Mouse (Mus musculus): ENCODE measurements around the gene Prpf4. TPM values are rescaled to one million over a fixed set of nuclear protein-coding genes. Genes with fewer than 3 reads are reported as not detected.

The Prpf4 gene
- polyA plus RNA-seq, 1 experiment from 2014 or later: 31.9 TPM

DNA sequence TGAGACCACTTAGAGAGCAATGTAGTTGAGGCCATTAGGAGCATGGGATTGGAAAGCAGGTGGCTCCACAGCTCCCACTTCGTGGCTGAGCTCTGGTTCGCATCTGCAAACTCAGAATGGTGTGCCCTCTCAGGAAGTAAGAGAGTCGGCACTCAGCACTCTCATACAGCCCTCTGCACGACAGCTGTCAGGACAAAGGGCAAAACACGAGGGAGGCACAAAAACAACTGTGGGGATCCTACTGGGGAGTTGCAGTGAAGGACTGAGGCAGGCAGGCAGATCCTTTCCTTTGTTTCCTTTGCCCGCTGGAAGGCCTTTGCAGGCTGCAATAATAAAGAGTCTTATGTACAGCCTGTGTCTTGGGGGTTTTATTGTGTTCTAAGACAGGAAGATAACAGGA lies 15.1 kb upstream of the Prpf4 start:
- peak; percentile 11 for DNase-seq (ENCODE audit: low spot score)
- Histone ChIP-seq H3K27ac (replicated peaks; ENCODE audit: low read depth, low read length) (no peak overlapping the region), H3K9me3 (replicated peaks; ENCODE audit: control insufficient read depth, low read length) (no peaks in the 10 kb centered on the region), H3K36me3 (replicated peaks; ENCODE audit: control insufficient read depth, insufficient read depth, low read depth, low read length) (peaks cover 4% of the 10 kb centered on the region), H3K9ac (replicated peaks; ENCODE audit: low read length) (no peak overlapping the region), H3K27me3 (ENCODE audit: control insufficient read depth, insufficient read depth, low read length) (no peaks in the 10 kb centered on the region), H3K4me3 (ENCODE audit: low read depth, low read length) (no peak overlapping the region), H3K4me1 (ENCODE audit: control insufficient read depth, insufficient read depth, low read length) (no peaks in the 10 kb centered on the region), H3K4me2 (ENCODE audit: low read depth, low read length) (no peak overlapping the region)
- ATAC-seq (replicated peaks; ENCODE audit: insufficient number of reproducible peaks, low FRiP score, low TSS enrichment, low read depth): no peak
- WGBS: 67% methylated on average over 6 of the region's 6 CpGs

DNA sequence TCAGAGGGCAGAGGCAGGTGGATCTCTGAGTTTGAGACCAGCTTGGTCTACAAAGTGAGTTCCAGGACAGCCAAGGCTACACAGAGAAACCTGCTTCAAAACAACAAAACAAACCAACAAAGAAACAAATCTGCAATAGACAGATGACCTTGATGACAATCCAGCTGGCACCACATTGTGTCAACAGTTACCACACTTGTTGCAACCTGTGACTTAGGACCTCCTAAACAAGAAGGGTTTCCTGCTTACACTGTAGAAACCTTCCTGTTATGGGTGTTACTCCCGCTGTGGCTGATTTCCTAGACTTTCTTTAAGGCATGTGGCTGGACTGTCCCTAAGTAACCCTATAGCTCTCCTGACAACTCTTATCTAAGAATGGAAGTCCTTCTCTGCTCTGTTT lies 12.8 kb upstream of the Prpf4 start:
- peaks cover 7% of the 10 kb centered on the region for H3K36me3 ChIP-seq (replicated peaks; ENCODE audit: control insufficient read depth, insufficient read depth, low read depth, low read length)
- H3K9me3 ChIP-seq (replicated peaks; ENCODE audit: control insufficient read depth, low read length): no peaks in the 10 kb centered on the region
- WGBS: 93% methylated on average over 1 of the region's 1 CpGs
- no peaks in the 10 kb centered on the region for H3K27me3 ChIP-seq (ENCODE audit: control insufficient read depth, insufficient read depth, low read length)
- H3K9ac ChIP-seq (replicated peaks; ENCODE audit: low read length): no peak overlapping the region
- no peak for ATAC-seq (replicated peaks; ENCODE audit: insufficient number of reproducible peaks, low FRiP score, low TSS enrichment, low read depth)
- H3K4me1 ChIP-seq (ENCODE audit: control insufficient read depth, insufficient read depth, low read length): no peaks in the 10 kb centered on the region
- no peak overlapping the region for H3K4me2 ChIP-seq (ENCODE audit: low read depth, low read length)
- H3K27ac ChIP-seq (replicated peaks; ENCODE audit: low read depth, low read length): no peak overlapping the region
- no peak overlapping the region for H3K4me3 ChIP-seq (ENCODE audit: low read depth, low read length)
- no peak for DNase-seq (ENCODE audit: low spot score)

DNA sequence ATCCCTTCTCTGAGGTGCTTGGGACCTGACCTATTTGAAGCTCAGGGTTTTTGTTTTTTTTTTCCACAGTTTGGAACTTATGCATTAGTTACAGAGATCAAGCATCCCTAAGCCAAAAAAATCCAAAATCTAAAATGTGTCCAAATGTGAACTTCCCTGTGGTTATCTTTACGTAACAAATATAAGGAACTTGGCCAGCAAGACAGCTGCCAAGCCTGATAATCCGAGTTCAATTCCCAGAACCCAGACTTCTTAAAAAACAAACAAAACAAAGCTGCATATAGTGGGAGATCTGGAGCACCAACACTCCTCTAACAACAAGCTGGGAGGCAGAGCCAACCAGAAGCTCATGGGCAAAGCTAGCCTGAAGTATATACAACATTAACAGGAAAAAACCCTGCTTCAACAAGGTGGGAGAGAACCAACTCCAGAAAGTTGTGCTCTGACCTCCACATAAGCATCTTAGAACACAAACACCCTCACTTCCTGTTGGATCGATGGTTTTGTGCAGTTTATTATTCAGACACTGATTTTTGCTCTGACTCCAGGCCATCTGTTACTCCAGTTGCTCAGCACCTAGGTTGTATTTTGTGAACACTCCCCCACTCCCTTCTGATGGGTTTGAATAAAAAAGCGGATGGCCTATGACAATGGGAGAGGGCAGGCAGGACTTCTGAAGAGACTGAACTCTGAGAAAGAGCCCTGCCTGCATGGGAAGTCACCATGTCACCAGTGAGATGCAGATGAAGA lies 10.8 kb upstream of the Prpf4 start:
- 88% methylated on average over 4 of the region's 4 CpGs for WGBS
- H3K27ac ChIP-seq (replicated peaks; ENCODE audit: low read depth, low read length): no peak overlapping the region
- DNase-seq (ENCODE audit: low spot score) (no peak), ATAC-seq (replicated peaks; ENCODE audit: insufficient number of reproducible peaks, low FRiP score, low TSS enrichment, low read depth) (no peak)
- no peaks in the 10 kb centered on the region for H3K27me3 ChIP-seq (ENCODE audit: control insufficient read depth, insufficient read depth, low read length)
- no peaks in the 10 kb centered on the region for H3K4me1 ChIP-seq (ENCODE audit: control insufficient read depth, insufficient read depth, low read length)
- H3K9ac ChIP-seq (replicated peaks; ENCODE audit: low read length): no peak overlapping the region
- H3K36me3 ChIP-seq (replicated peaks; ENCODE audit: control insufficient read depth, insufficient read depth, low read depth, low read length): peaks cover 15% of the 10 kb centered on the region
- no peak overlapping the region for H3K4me2 ChIP-seq (ENCODE audit: low read depth, low read length)
- no peaks in the 10 kb centered on the region for H3K9me3 ChIP-seq (replicated peaks; ENCODE audit: control insufficient read depth, low read length)
- no peak overlapping the region for H3K4me3 ChIP-seq (ENCODE audit: low read depth, low read length)

DNA sequence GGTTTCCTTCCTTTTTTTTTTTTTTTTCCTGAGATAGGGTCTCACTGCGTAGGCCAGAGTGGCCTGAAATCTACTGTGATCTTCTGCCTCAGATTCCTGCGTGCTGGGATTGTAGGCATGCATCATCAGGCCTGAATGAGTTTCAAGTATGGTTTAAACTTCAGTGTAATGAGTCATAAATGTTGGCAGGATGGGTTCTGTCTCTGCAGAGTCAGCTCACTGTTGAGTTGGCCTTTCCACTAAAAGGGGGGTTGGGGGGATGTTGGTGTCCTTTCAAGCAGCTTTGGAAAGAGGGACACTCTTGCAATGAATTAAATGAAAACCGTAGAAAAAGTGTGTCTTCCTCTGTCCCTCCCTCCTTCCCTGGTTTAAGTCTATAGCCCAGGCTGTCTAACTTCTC lies 9.6 kb upstream of the Prpf4 start:
- Histone ChIP-seq H3K4me2 (ENCODE audit: low read depth, low read length) (no peak overlapping the region), H3K4me1 (ENCODE audit: control insufficient read depth, insufficient read depth, low read length) (no peaks in the 10 kb centered on the region), H3K9ac (replicated peaks; ENCODE audit: low read length) (no peak overlapping the region), H3K27me3 (ENCODE audit: control insufficient read depth, insufficient read depth, low read length) (no peaks in the 10 kb centered on the region), H3K9me3 (replicated peaks; ENCODE audit: control insufficient read depth, low read length) (no peaks in the 10 kb centered on the region), H3K36me3 (replicated peaks; ENCODE audit: control insufficient read depth, insufficient read depth, low read depth, low read length) (peaks cover 16% of the 10 kb centered on the region), H3K27ac (replicated peaks; ENCODE audit: low read depth, low read length) (no peak overlapping the region), H3K4me3 (ENCODE audit: low read depth, low read length) (no peak overlapping the region)
- DNase-seq (ENCODE audit: low spot score) (no peak), ATAC-seq (replicated peaks; ENCODE audit: insufficient number of reproducible peaks, low FRiP score, low TSS enrichment, low read depth) (no peak)
- WGBS: 92% methylated on average over 3 of the region's 3 CpGs

DNA sequence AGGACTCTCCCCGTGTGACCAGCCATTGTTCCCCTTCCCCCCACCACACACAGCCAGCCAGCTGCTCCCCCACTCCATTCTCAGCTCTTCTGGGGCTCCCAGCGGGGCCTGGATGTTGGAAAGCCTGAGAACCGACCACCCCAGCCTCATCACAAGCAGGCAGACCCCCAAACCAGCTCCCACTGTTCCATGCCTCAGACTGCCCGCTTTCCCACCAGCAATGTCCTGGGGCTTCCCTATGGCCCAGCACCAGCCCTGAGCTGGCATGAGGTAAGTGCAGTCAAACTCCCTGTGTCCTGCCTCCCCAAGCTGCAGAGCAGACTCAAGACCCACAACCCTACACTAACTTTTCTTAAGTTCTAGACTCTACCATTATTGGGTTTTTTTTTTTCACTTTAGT lies 2.5 kb upstream of the Prpf4 start:
- Histone ChIP-seq H3K27me3 (ENCODE audit: control insufficient read depth, insufficient read depth, low read length) (no peaks in the 10 kb centered on the region), H3K27ac (replicated peaks; ENCODE audit: low read depth, low read length) (no peak overlapping the region), H3K4me2 (ENCODE audit: low read depth, low read length) (no peak overlapping the region), H3K9ac (replicated peaks; ENCODE audit: low read length) (no peak overlapping the region), H3K9me3 (replicated peaks; ENCODE audit: control insufficient read depth, low read length) (no peaks in the 10 kb centered on the region), H3K36me3 (replicated peaks; ENCODE audit: control insufficient read depth, insufficient read depth, low read depth, low read length) (peaks cover 8% of the 10 kb centered on the region), H3K4me1 (ENCODE audit: control insufficient read depth, insufficient read depth, low read length) (no peaks in the 10 kb centered on the region; the same call in 1 of the 2 replicates), H3K4me3 (ENCODE audit: low read depth, low read length) (no peak overlapping the region)
- DNase-seq (ENCODE audit: low spot score): no peak
- WGBS: 85% methylated on average over 4 of the region's 4 CpGs
- ATAC-seq (replicated peaks; ENCODE audit: insufficient number of reproducible peaks, low FRiP score, low TSS enrichment, low read depth): no peak

DNA sequence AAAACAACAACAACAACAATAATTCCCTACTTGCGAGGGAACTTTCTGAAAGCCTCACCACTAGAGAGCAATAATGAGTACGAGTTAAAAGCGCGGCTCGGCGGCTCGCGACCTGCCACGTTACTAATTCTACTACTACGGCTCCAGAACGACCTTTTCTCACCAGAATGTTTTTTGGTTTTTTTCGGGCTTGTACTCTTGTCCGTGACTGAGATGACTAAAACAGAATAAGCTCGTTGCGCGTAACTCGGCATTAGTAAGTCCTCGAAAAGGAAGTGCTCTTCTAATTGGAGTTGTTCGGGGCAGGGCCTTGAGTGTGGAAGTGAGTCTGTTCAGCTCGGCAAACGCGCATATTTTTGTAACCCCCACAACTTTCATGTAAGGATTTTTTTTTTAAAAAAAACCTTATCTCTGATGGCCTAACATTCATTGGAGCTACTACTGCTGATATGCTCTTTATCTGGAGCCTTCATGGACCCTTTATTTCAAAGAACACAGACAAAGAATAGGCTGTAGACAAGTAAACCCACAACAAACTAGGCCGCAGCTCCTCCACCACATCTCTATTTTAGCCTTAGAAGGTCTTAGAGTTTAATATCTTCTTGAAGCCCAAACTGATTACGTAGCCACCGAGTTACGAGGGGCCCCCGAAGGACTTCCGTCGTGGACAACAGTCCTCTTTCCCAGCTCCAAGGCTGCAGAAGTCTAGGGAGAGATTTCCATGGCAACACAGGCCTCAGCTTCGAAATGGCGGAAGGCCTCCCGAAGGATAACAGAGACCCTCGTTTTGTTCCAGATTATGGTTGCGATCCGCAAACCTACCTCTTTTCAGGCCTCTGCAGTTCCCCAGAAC lies 641 bp upstream of the Prpf4 start:
- no peak; the same call in 1 of the 2 replicates for ATAC-seq (replicated peaks; ENCODE audit: insufficient number of reproducible peaks, low FRiP score, low TSS enrichment, low read depth)

DNA sequence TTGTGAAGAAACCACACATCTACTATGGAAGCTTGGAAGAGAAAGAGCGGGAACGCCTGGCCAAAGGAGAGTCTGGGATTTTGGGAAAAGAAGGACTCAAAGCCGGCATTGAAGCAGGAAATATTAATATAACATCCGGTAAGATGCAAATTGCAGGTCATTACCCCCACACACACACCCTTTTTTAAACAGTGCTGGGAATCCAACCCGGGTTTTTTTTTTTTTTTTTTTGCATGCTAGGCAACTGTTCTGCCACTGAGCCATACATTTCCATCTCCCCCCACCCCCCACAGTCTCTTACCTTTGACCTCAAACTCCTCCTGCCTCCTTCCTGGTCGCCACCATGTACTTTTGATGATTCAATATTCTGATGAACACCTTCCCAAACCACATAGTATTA lies 1.0 kb downstream of the Prpf4 start:
- no peak overlapping the region for H3K27ac ChIP-seq (replicated peaks; ENCODE audit: low read depth, low read length)
- peak overlapping the region; percentile 84 for H3K9ac ChIP-seq (replicated peaks; ENCODE audit: low read length)
- no peaks in the 10 kb centered on the region; the same call in none of the 2 replicates for H3K36me3 ChIP-seq (replicated peaks; ENCODE audit: control insufficient read depth, insufficient read depth, low read depth, low read length)
- H3K9me3 ChIP-seq (replicated peaks; ENCODE audit: control insufficient read depth, low read length): no peaks in the 10 kb centered on the region
- no peaks in the 10 kb centered on the region for H3K27me3 ChIP-seq (ENCODE audit: control insufficient read depth, insufficient read depth, low read length)
- WGBS: 43% methylated on average over 6 of the region's 6 CpGs
- DNase-seq (ENCODE audit: low spot score) (no peak), ATAC-seq (replicated peaks; ENCODE audit: insufficient number of reproducible peaks, low FRiP score, low TSS enrichment, low read depth) (no peak)
- H3K4me3 ChIP-seq (ENCODE audit: low read depth, low read length): peak overlapping the region; percentile 70
- H3K4me2 ChIP-seq (ENCODE audit: low read depth, low read length): peak overlapping the region; percentile 74
- H3K4me1 ChIP-seq (ENCODE audit: control insufficient read depth, insufficient read depth, low read length): no peaks in the 10 kb centered on the region; the same call in 1 of the 2 replicates

More for the DNA sequence above, 641 bp upstream of the Prpf4 start:
- H3K36me3 ChIP-seq (replicated peaks; ENCODE audit: control insufficient read depth, insufficient read depth, low read depth, low read length): no peaks in the 10 kb centered on the region; the same call in 1 of the 2 replicates
- peak overlapping the region; percentile 84 for H3K9ac ChIP-seq (replicated peaks; ENCODE audit: low read length)
- DNase-seq (ENCODE audit: low spot score): peak; percentile 87
- WGBS: under 1% methylated on average over 35 of the region's 35 CpGs
- no peaks in the 10 kb centered on the region; the same call in 1 of the 2 replicates for H3K4me1 ChIP-seq (ENCODE audit: control insufficient read depth, insufficient read depth, low read length)
- H3K27me3 ChIP-seq (ENCODE audit: control insufficient read depth, insufficient read depth, low read length): no peaks in the 10 kb centered on the region
- H3K27ac ChIP-seq (replicated peaks; ENCODE audit: low read depth, low read length): peak overlapping the region; percentile 52
- H3K4me3 ChIP-seq (ENCODE audit: low read depth, low read length): peak overlapping the region; percentile 70
- H3K9me3 ChIP-seq (replicated peaks; ENCODE audit: control insufficient read depth, low read length): no peaks in the 10 kb centered on the region
- H3K4me2 ChIP-seq (ENCODE audit: low read depth, low read length): peak overlapping the region; percentile 32

DNA sequence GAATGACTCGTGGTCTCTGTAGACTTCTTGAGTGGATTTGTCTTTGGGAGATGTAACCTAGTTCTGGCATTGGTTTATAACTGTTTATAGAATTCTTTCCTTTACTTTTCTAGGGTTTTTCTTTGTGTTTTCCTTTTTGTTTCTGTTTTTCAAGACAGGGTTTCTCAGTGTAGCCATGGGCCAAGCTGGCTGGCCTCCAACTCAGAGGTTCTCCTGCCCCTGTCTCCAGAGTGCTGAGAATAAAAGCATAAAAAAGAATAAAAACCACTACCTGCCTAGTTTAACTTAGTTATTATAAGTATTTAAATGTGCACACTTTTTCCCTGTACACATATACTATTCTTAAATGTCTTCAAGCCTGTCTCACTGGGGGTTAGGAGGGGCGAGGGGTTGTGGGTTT lies 1.7 kb downstream of the Prpf4 start:
- no peak for ATAC-seq (replicated peaks; ENCODE audit: insufficient number of reproducible peaks, low FRiP score, low TSS enrichment, low read depth)
- Histone ChIP-seq H3K4me3 (ENCODE audit: low read depth, low read length) (peak overlapping the region; percentile 70), H3K9ac (replicated peaks; ENCODE audit: low read length) (no peak overlapping the region), H3K27ac (replicated peaks; ENCODE audit: low read depth, low read length) (no peak overlapping the region), H3K4me1 (ENCODE audit: control insufficient read depth, insufficient read depth, low read length) (no peaks in the 10 kb centered on the region; the same call in 1 of the 2 replicates), H3K4me2 (ENCODE audit: low read depth, low read length) (peak overlapping the region; percentile 74; the same call in 1 of the 2 replicates), H3K9me3 (replicated peaks; ENCODE audit: control insufficient read depth, low read length) (no peaks in the 10 kb centered on the region), H3K36me3 (replicated peaks; ENCODE audit: control insufficient read depth, insufficient read depth, low read depth, low read length) (no peaks in the 10 kb centered on the region; the same call in none of the 2 replicates), H3K27me3 (ENCODE audit: control insufficient read depth, insufficient read depth, low read length) (no peaks in the 10 kb centered on the region)
- DNase-seq (ENCODE audit: low spot score): no peak
- WGBS: 90% methylated on average over 2 of the region's 2 CpGs
